Mouse (Mus musculus): ENCODE measurements around the gene Stt3a.
A peak's percentile ranks its signal among the peaks of the same experiment; 100 is the strongest.

Stt3a gene

GRCm38 (mm10) chr9:36767203-36768143 lies at the start of gene Stt3a:
Stt3a (minus strand) TSS chr9:36767679.
- DNase-seq (ENCODE audit: low spot score in 2 of 2), result peak; percentile 95 to 97

DNA sequence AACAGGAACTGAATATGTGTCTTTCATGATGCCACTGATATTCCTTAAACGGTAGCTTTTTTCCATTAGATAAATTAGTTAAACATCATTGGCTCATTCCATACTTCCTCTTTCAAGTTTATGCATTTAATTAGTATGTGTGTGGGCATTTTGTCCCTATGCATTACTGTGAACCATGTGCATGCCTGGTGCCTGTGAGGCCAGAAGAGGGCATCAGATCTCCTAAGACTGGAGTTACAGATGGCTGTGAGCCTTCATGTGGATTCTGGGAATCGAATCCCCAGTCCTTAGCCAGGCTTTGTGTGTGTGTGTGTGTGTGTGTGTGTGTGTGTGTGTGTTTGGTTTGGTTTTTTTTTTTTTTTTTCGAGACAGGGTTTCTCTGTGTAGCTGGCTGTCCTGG lies 47.0 kb upstream of the Stt3a start:
- DNase-seq (ENCODE audit: low spot score in 2 of 2), result no peak

DNA sequence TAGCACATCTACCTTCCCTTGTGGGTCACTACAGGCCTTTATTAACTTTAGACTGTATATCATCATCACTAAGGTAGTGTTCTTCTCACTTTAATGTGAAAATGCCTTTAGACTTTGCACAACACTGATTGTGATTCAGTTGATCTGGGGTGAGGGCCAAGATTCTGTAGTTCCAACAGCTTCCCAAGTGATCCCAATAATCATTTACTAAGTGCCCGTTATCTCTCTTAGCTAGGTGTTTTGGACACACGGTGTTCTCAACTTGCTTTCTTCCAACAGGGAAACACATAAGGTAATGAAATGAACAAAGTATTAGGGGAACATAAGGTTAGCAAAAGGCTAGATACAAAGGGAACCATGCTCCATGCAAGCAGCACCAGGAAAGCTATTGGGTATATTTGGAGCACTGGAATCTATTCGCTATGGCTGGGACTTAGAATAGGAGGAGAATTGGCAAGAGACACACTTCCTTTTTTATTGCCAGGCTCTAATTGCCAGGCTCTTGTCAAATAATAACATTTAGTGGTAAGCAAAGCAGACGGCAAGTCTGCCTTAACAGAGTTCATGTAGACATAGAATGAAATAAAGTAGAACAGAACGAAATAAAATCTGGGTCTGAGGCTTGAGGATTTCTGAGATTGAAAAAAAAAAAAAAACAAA lies 40.8 kb upstream of the Stt3a start:
- no peak for DNase-seq (ENCODE audit: low spot score in 2 of 2)

- DNase-seq (ENCODE audit: low spot score in 2 of 2), result no peak
Measured at GRCm38 (mm10) chr9:36805256-36805975, 37.9 kb upstream of the Stt3a start.

GRCm38 (mm10) chr9:36803926-36804325 lies 36.4 kb upstream of the Stt3a start:
- DNase-seq (ENCODE audit: low spot score in 2 of 2), result no peak

DNA sequence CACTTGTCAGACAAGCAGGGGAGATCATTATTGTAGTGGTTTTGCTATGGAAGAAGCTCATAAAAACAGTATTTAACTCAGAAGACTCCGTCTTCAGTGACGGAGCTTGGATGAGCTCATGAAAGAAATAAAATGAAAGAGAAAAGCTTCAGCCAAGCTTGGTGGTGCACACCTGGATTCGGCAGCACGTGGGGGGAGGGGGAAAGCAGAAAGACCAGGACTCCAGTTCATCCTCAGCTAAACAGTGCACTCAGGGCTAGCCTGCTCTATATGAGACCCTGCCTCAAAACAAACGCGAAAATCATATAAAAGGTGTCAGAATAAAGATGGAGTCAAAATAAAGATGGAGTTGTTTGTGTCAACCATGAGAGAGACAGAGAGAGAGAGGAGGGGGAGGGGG lies 35.9 kb upstream of the Stt3a start:
- DNase-seq (ENCODE audit: low spot score in 2 of 2), result no peak

DNA sequence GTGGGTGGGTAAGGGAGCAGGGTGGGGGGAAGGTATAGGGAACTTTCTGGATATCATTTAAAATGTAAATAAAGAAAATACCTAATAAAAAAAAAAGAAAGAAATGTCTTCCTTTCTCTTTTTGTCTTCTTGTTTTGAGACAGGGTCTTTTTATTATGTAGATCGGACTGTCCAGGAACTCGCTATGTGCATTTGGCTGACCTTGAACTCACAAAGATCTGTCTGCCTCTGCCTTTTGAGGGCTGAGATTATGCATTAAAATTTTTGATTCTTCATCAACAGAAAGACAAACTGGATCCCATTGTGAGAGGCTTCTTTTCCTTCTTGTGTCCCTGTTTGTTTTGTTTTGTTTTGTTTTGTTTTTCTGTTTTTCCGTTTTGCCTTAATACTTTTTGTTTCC lies 35.5 kb upstream of the Stt3a start:
- DNase-seq (ENCODE audit: low spot score in 2 of 2), result no peak

DNA sequence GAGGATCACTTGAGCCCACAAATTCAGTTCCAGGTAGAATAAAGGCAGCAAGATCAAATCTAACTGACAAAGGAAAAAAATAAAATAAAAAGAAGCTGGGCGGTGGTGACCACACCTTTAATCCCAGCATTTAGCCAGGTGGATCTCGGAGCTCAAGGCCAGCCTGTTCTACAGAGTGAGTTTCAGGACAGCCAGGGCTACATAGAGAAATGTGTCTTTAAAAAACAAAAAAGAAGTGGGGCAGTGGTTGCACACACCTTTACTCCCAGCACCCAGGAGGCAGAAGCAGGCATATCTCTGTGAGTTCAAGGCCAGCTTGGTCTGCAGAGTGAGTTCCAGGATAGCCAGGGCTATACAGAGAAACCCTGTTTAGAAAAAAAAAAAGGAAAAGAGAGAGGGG lies 34.5 kb upstream of the Stt3a start:
- DNase-seq (ENCODE audit: low spot score in 2 of 2), result no peak

GRCm38 (mm10) chr9:36796781-36797555 lies 29.5 kb upstream of the Stt3a start, which contains the start of gene Ei24:
Ei24 (minus strand) TSS chr9:36797393.
- DNase-seq (ENCODE audit: low spot score in 2 of 2), result peak; percentile 91 to 97

DNA sequence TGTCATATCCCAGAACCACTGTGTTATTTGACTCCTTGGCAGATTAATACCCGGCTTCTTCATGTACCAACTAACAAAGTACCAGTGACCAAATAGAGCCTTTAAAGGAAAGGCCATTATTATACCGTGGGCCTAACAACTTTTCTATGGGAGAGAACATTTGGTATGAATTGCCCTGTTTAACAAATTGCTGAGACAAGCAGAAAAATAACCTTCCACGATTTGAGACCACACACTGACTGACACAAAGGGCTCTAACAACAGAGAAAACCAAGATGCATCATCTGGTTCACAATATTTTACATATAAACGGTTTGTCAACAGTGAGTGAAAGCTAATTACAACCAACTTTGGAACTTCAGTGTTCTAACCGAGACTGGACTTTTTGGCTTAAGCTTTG lies 28.7 kb upstream of the Stt3a start:
- no peak for DNase-seq (ENCODE audit: low spot score in 2 of 2)

DNA sequence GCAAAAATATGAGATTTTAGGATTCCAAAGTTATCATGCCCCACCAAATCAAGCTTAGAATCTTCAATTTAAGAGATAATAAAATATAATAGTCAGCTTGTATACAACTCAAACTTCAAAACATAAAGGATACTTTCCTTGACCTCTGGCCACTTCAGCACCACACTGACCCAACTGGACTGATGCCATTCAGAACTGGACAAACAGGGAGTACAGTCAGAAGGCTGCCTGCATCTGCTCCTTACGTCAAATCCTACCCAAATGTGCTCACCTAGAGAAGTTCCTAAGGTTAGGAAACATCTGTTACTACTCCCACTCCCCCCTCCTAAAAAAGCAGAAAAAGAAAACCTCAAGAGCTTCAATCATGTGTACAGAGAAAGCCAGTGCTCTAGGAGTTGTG lies 28.1 kb upstream of the Stt3a start:
- no peak for DNase-seq (ENCODE audit: low spot score in 2 of 2)

DNA sequence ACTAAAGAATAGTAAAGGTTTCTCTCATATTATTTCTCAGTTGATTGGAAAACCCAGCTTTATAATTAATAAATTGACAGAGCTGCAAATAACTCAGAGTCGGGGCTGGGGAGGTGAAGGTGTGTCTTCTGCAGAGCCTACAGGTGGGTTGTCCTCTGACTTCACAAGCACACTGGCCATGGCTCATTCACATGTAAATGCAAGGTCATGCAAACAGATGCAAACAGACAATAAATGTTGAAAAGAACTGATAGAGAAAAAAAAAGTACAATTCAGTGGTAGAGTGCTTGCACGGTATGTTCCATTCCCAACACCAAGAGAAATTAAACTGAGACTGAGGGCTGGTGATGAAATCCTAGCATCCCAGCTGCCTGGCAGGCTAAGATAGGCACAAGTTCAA lies 27.0 kb upstream of the Stt3a start:
- no peak for DNase-seq (ENCODE audit: low spot score in 2 of 2)

DNA sequence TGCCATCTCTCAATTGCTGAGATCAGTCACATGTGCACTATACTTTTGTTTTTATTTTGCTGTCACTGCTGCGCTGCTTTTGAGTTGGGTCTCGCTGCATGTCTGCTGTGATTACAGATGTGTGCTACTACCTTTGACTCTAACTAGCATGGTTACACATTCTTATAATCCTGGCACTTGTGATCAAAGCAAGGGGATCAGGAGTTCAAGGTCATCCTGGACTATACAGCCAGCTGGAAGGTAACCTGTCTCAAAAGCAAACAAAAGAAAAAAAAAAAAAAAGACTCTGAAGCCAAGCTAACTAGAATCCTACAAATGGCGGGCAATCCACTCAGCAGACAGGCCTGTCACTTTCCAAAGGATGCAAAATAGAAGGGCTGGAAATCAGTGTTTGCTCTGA lies 24.7 kb upstream of the Stt3a start:
- DNase-seq (ENCODE audit: low spot score in 2 of 2), result no peak

- no peak for DNase-seq (ENCODE audit: low spot score in 2 of 2)
Measured at GRCm38 (mm10) chr9:36783921-36784320, 16.4 kb upstream of the Stt3a start.

DNA sequence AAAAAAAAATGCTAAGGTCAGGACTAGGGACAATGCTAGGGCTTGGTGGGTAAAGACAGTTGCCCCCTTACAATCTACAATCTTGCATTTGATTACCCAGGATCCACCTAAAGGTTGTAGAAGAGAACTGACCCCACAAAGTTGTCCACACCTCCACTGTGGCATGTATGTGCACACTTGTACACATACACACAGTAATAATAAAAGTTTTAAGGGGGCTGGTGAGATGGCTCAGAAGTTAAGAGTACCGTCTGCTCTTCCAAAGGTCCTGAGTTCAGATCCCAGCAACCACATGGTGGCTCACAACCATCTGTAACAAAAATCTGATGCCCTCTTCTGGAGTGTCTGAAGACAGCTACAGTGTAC lies 1.6 kb upstream of the Stt3a start:
- DNase-seq (ENCODE audit: low spot score in 2 of 2), result no peak

DNA sequence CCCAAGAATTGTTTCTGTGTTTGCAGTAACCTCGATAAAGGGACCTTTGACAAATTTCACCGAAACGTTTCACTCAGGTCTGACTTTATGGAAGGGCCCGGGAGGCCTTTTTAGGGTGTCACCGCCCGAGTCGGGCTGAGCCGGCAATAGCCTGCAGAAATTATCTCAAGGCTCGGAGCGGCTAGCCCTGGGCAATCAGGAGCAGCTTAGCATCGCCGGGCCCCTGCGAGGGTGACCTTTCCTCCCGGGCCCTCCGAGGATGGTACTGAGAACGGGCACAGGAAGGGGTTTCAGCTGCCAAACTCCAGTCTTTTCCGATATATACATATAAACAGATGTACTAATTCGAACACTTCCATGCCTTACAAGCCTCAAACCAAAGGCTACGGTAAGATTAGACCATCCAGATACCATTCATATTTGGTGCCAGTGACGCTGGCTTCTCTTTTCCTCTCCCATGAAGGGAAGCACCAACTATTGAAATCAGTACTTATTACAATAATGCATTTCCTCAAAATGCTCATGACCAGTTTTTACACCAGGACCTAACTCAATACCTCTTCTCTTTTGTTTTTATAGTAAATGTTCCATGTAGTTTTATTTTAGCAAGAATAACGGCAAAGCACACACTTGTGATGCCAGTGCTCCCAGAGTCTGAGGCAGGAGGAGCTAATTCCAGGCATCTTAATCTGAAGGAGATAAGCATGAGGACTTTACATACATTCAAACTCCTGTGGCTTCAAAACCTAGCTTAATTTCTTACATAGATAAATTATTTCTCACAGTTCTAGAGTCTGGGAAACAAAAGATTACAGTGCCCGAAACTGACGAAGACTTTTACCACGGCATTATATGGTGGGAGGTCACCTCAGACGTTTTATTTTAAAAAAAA lies 923 bp upstream of the Stt3a start:
- DNase-seq (ENCODE audit: low spot score in 2 of 2), result peak; percentile 21 to 37

DNA sequence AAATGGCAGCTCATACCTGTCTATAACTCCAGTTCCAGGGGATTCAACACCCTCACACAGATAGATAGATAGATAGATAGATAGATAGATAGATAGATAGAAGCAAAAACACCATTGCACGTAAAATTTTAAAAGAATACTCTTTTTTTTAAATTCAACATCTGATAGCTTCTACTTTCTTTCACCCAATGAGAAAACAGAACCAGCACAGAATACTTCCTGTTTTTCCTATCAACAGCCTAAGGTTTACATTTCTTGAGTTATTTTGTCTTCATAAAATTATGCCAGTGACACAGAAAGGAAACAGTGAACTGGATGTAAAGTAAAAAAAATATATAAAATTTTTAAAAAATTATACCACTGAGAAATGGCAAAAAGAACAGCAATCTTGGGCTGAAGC lies 3.1 kb downstream of the Stt3a start:
- DNase-seq (ENCODE audit: low spot score in 2 of 2), result no peak

GRCm38 (mm10) chr9:36727034-36727755 lies 40.3 kb downstream of the Stt3a start, which contains the start of gene Chek1:
Chek1 (minus strand) TSS chr9:36727065.
- no peak for DNase-seq (ENCODE audit: low spot score in 2 of 2)

- DNase-seq (ENCODE audit: low spot score in 2 of 2), result peak; percentile 74 to 93
Measured at GRCm38 (mm10) chr9:36726131-36727033, 41.1 kb downstream of the Stt3a start.
